ENCODE assay signal across 26 mouse cellular contexts in genomic region chr2:68819040-68819439, GRCm38 (mm10).
"Had no signal": no experiment of that assay in that cellular context is flagged by ENCODE, and none has a peak within 500 bp of the region (broad histone marks: within the 10 kb centered on the region; RNA-seq: fewer than 3 reads in every experiment).

No protein-coding gene starts in this region.

- DNase-seq: gastrocnemius, postnatal 14 days; gastrocnemius, postnatal 36 days; heart, adult 11 months; heart, adult 2 months; heart, postnatal 14 days; heart, postnatal 36 days; kidney, adult 11 months; kidney, adult 2 months; kidney, adult 9 months; kidney, postnatal 14 days; kidney, postnatal 36 days; layer of hippocampus, adult 9-11 months; layer of hippocampus, postnatal 36 days; left cerebral cortex, postnatal 4 days had no signal

- H3K4me1 ChIP-seq: hindbrain, embryonic 13.5 days; hindbrain, embryonic 15.5 days; limb, embryonic 13.5 days; limb, embryonic 15.5 days had no signal

- H3K4me2 ChIP-seq: heart, embryonic 11.5 days; heart, embryonic 13.5 days; heart, embryonic 15.5 days; hindbrain, embryonic 13.5 days; hindbrain, embryonic 15.5 days; kidney, embryonic 15.5 days; limb, embryonic 13.5 days; limb, embryonic 15.5 days; liver, embryonic 12.5 days had no signal

- H3K4me3 ChIP-seq: heart, adult 2 months; heart, embryonic 13.5 days; heart, embryonic 15.5 days; hindbrain, embryonic 13.5 days; hindbrain, embryonic 15.5 days; kidney, embryonic 15.5 days; limb, embryonic 13.5 days; limb, embryonic 15.5 days; liver, embryonic 12.5 days had no signal

- H3K9me3 ChIP-seq: heart, embryonic 13.5 days; heart, embryonic 15.5 days; hindbrain, embryonic 13.5 days; hindbrain, embryonic 15.5 days; kidney, embryonic 15.5 days; limb, embryonic 13.5 days; limb, embryonic 15.5 days; liver, embryonic 12.5 days had no signal

- H3K27me3 ChIP-seq: heart, embryonic 13.5 days; heart, embryonic 15.5 days; hindbrain, embryonic 13.5 days; hindbrain, embryonic 15.5 days; kidney, embryonic 15.5 days; limb, embryonic 13.5 days; limb, embryonic 15.5 days; liver, embryonic 12.5 days had no signal

- H3K9ac ChIP-seq: heart, embryonic 13.5 days; heart, embryonic 15.5 days; hindbrain, embryonic 13.5 days; hindbrain, embryonic 15.5 days; kidney, embryonic 15.5 days; limb, embryonic 13.5 days; limb, embryonic 15.5 days; liver, embryonic 12.5 days had no signal

- H3K27ac ChIP-seq: heart, adult 2 months; heart, embryonic 13.5 days; heart, embryonic 15.5 days; hindbrain, embryonic 13.5 days; hindbrain, embryonic 15.5 days; hindbrain, postnatal 0 days; kidney, embryonic 15.5 days; kidney, postnatal 0 days; limb, embryonic 13.5 days; limb, embryonic 15.5 days; liver, embryonic 12.5 days had no signal

- ATAC-seq: hindbrain, postnatal 0 days; intestine, embryonic 16.5 days; liver, embryonic 12.5 days had no signal

- H3K36me3 ChIP-seq: heart, embryonic 13.5 days; heart, embryonic 15.5 days; hindbrain, embryonic 13.5 days; hindbrain, embryonic 15.5 days; kidney, embryonic 15.5 days; limb, embryonic 13.5 days; limb, embryonic 15.5 days; liver, embryonic 12.5 days had no signal
